Mouse (Mus musculus) urinary bladder, postnatal 10 days (tissue): ENCODE results near the gene Senp7.
A peak's percentile ranks its signal among the peaks of the same experiment; 100 is the strongest.
"Not testable (repeated sequence)": the region's sequence is repeated elsewhere in the genome, so short reads cannot be mapped to it uniquely, and the experiment has no call there.

Experiments
- DNase-seq: peaks from one replicate; pipeline ENCODE4 v3.0.0; 2022; ENCODE audit warnings: low spot score

Senp7 gene

GRCm38 (mm10) chr16:56048038-56048437 lies at the start of gene Senp7:
Senp7 (plus strand) TSS chr16:56048338.
- not testable (repeated sequence) for DNase-seq

- no peak for DNase-seq
Observed at GRCm38 (mm10) chr16:56006798-56007197, 41.3 kb upstream of the Senp7 start.

GRCm38 (mm10) chr16:56008862-56009261 lies 39.3 kb upstream of the Senp7 start:
- DNase-seq, result no peak

- DNase-seq, result no peak
Observed at GRCm38 (mm10) chr16:56012789-56013743, 35.1 kb upstream of the Senp7 start.

- no peak for DNase-seq
Observed at GRCm38 (mm10) chr16:56014076-56014475, 34.1 kb upstream of the Senp7 start.

- DNase-seq, result no peak
Observed at GRCm38 (mm10) chr16:56019660-56020059, 28.5 kb upstream of the Senp7 start.

- no peak for DNase-seq
Observed at GRCm38 (mm10) chr16:56027854-56028629, 20.1 kb upstream of the Senp7 start.

GRCm38 (mm10) chr16:56028722-56029551 lies 19.2 kb upstream of the Senp7 start:
- no peak for DNase-seq

GRCm38 (mm10) chr16:56029661-56030082 lies 18.5 kb upstream of the Senp7 start, which contains the start of gene Pcnp:
Pcnp (minus strand) TSS chr16:56029739.
- DNase-seq, result peak; percentile 97

GRCm38 (mm10) chr16:56034566-56034965 lies 13.6 kb upstream of the Senp7 start:
- DNase-seq, result no peak

GRCm38 (mm10) chr16:56036501-56036900 lies 11.6 kb upstream of the Senp7 start:
- no peak for DNase-seq

- DNase-seq, result peak; percentile 77
Observed at GRCm38 (mm10) chr16:56037138-56038010, 10.8 kb upstream of the Senp7 start, which contains the start of gene Trmt10c. Trmt10c (minus strand) TSS chr16:56037819.

GRCm38 (mm10) chr16:56038090-56038489 lies 10.0 kb upstream of the Senp7 start:
- DNase-seq, result no peak

GRCm38 (mm10) chr16:56055911-56056310 lies 7.8 kb downstream of the Senp7 start:
- DNase-seq, result no peak

- DNase-seq, result no peak
Observed at GRCm38 (mm10) chr16:56056944-56057590, 8.9 kb downstream of the Senp7 start.

- DNase-seq, result no peak
Observed at GRCm38 (mm10) chr16:56058151-56058550, 10.0 kb downstream of the Senp7 start.

GRCm38 (mm10) chr16:56061995-56062594 lies 14.0 kb downstream of the Senp7 start:
- no peak for DNase-seq

GRCm38 (mm10) chr16:56062981-56063380 lies 14.8 kb downstream of the Senp7 start:
- DNase-seq, result no peak

- DNase-seq, result no peak
Observed at GRCm38 (mm10) chr16:56064334-56064990, 16.3 kb downstream of the Senp7 start.
